Mouse (Mus musculus) midbrain, embryonic 13.5 days (tissue): ENCODE measurements around the gene Vmn1r85. TPM values are rescaled to one million over a fixed set of nuclear protein-coding genes. Genes with fewer than 3 reads are reported as not detected.
A peak's percentile ranks its signal among the peaks of the same experiment; 100 is the strongest.

Experiments
- ATAC-seq: fragments of 200-750 bp; cut with Nextera tagmentation; 2 replicates; pipeline ENCODE4 v1.8.0; 2017; ENCODE audit warnings: mild to moderate bottlenecking, moderate TSS enrichment, moderate library complexity
- H3K27ac ChIP-seq: fragments of 300-500 bp; sonication (generic); 2 replicates; pipeline ENCODE4 v1.5.1; 2015; ENCODE audit warnings: inconsistent platforms, mild to moderate bottlenecking, moderate library complexity
- H3K27me3 ChIP-seq: fragments of 300-500 bp; sonication (generic); 2 replicates; pipeline ENCODE4 v1.6.1; 2015; ENCODE audit warnings: mild to moderate bottlenecking, inconsistent platforms
- H3K36me3 ChIP-seq: fragments of 300-500 bp; sonication (generic); 2 replicates; pipeline ENCODE4 v1.6.1; 2015; ENCODE audit warnings: mild to moderate bottlenecking, inconsistent platforms
- H3K4me1 ChIP-seq: fragments of 300-500 bp; sonication (generic); replicated peaks from 2 replicates; pipeline ENCODE4 v1.6.1; 2015; ENCODE audit warnings: inconsistent platforms
- H3K4me2 ChIP-seq: fragments of 300-500 bp; sonication (generic); replicated peaks from 2 replicates; pipeline ENCODE4 v1.6.1; 2015; ENCODE audit warnings: moderate library complexity, mild to moderate bottlenecking, inconsistent platforms
- H3K4me3 ChIP-seq: fragments of 300-500 bp; sonication (generic); replicated peaks from 2 replicates; pipeline ENCODE4 v1.5.1; 2015; ENCODE audit warnings: mild to moderate bottlenecking, inconsistent platforms
- H3K9ac ChIP-seq: fragments of 300-500 bp; sonication (generic); replicated peaks from 2 replicates; pipeline ENCODE4 v1.6.1; 2015; ENCODE audit warnings: mild to moderate bottlenecking, inconsistent platforms
- H3K9me3 ChIP-seq: fragments of 300-500 bp; sonication (generic); 2 replicates; pipeline ENCODE4 v1.6.1; 2016; ENCODE audit warnings: mild to moderate bottlenecking, inconsistent platforms
- WGBS: fragments of 180-500 bp; shearing (Covaris S2); methylation state at CpG from one replicate; pipeline ENCODE4 v1.1.7; 2015; 5-methylcytosine and 5-hydroxymethylcytosine counted together
- polyA plus RNA-seq: library from polyadenylated mRNA; unstranded; fragments of >200 nt; fragmentation: Nextera tagmentation; extraction: Ambion mirVana; gene quantifications from 2 replicates; pipeline ENCODE4 v1.2.1, GENCODE M21; 2015

Gene Vmn1r85
- polyA plus RNA-seq, 1 experiment from 2014 or later, result 0.04 TPM

- 49% methylated on average over 4 of the region's 4 CpGs for WGBS
- Histone ChIP-seq H3K9me3 (no peaks in the 10 kb centered on the region), H3K4me3 (peak overlapping the region; percentile 71), H3K4me2 (peak overlapping the region; percentile 81), H3K36me3 (peaks cover 29% of the 10 kb centered on the region), H3K27ac (0 out of 2 replicates have a peak overlapping the region, but pooled peaks have one; percentile 16), H3K27me3 (peaks cover 12% of the 10 kb centered on the region), H3K4me1 (peaks cover 50% of the 10 kb centered on the region), H3K9ac (peak overlapping the region; percentile 95)
- no peak for ATAC-seq
Observed at GRCm38 (mm10) chr7:13036806-13037205, 58.2 kb downstream of the Vmn1r85 start.

DNA sequence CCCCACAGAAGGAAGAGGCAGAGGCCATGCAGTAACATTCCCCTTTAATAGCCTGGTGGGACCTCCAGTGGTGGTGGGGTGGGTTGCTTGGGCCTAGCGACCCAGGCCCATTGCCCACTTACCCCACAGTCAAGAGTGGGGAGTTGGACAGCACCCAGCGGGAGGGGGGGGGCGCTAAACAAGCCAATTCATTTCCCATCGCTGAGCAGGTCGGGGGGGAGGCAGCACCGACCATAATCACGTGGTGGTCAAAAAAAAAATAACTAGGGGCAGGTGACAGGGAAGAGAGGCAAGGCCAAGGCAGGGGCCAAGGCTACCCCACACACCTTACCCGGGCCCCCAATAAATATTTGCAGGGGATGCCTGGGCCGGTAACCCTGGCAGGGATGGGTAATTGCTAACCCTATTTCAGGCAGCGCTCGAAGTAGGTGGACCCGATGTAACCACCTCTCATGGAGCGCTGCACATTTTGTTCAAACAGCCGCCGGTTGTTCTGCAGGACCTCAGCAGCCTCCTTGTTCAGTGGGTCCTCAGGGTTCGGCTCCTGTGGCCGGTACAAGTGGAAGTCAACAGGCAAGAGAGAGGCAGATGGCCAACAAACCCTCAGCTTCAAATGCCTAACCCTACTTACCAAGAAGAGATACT, 59.6 kb downstream of the Vmn1r85 start:
- H3K27me3 ChIP-seq, result no peaks in the 10 kb centered on the region
- H3K9ac ChIP-seq, result no peak overlapping the region
- H3K27ac ChIP-seq, result peak overlapping the region; percentile 94
- peak overlapping the region; percentile 61; the same call in 1 of the 2 replicates for H3K4me3 ChIP-seq
- peak overlapping the region; percentile 91 for H3K4me2 ChIP-seq
- 86% methylated on average over 17 of the region's 17 CpGs for WGBS
- peaks cover 44% of the 10 kb centered on the region for H3K36me3 ChIP-seq
- ATAC-seq, result no peak
- peaks cover 50% of the 10 kb centered on the region for H3K4me1 ChIP-seq
- no peaks in the 10 kb centered on the region for H3K9me3 ChIP-seq

- Histone ChIP-seq H3K9me3 (no peaks in the 10 kb centered on the region), H3K9ac (peak within 1 kb of the TSS; percentile 83), H3K4me3 (peak within 1 kb of the TSS; percentile 61), H3K27me3 (no peaks in the 10 kb centered on the region), H3K4me2 (peak within 1 kb of the TSS; percentile 91), H3K4me1 (peaks cover 49% of the 10 kb centered on the region), H3K36me3 (peaks cover 54% of the 10 kb centered on the region), H3K27ac (peak within 1 kb of the TSS; percentile 94)
- under 1% methylated on average over 45 of the region's 45 CpGs for WGBS
- peak; percentile 83 for ATAC-seq
Observed at GRCm38 (mm10) chr7:13034148-13034977, 60.6 kb downstream of the Vmn1r85 start, which contains the start of gene Chmp2a. Chmp2a (minus strand) TSS chr7:13034807.

GRCm38 (mm10) chr7:13033451-13034147, 61.4 kb downstream of the Vmn1r85 start:
- WGBS, result 51% methylated on average over 13 of the region's 13 CpGs
- Histone ChIP-seq H3K9me3 (no peaks in the 10 kb centered on the region), H3K4me2 (peak overlapping the region; percentile 91), H3K4me3 (peak overlapping the region; percentile 61), H3K36me3 (peaks cover 62% of the 10 kb centered on the region), H3K27ac (peak overlapping the region; percentile 94), H3K4me1 (peaks cover 41% of the 10 kb centered on the region), H3K9ac (peak overlapping the region; percentile 83), H3K27me3 (no peaks in the 10 kb centered on the region)
- ATAC-seq, result no peak

Other genes starting within 250 kb of the Vmn1r85 start
- gene Zfp128, start 214.0 kb downstream of the Vmn1r85 start, polyA plus RNA-seq, result 7.4 and 7.6 TPM in 2 replicates
- 10.4 and 10.5 TPM in 2 replicates for gene Zscan22, start 197.4 kb downstream of the Vmn1r85 start, polyA plus RNA-seq
- gene Rps5, start 172.9 kb downstream of the Vmn1r85 start, polyA plus RNA-seq, result 680 and 686 TPM in 2 replicates
- gene Rnf225, start 167.8 kb downstream of the Vmn1r85 start, polyA plus RNA-seq, result 0.69 and 1.1 TPM in 2 replicates
- 13.7 and 15.4 TPM in 2 replicates for gene Zfp324, start 129.3 kb downstream of the Vmn1r85 start, polyA plus RNA-seq
- 14.3 and 16.2 TPM in 2 replicates for gene Zfp446, start 117.3 kb downstream of the Vmn1r85 start, polyA plus RNA-seq
- gene Slc27a5, start 97.0 kb downstream of the Vmn1r85 start, polyA plus RNA-seq, result 0.11 and 0.23 TPM in 2 replicates
- gene Trim28, start 96.1 kb downstream of the Vmn1r85 start, polyA plus RNA-seq, result 240 and 273 TPM in 2 replicates
- gene Zbtb45, start 85.1 kb downstream of the Vmn1r85 start, polyA plus RNA-seq, result 37.3 and 41.2 TPM in 2 replicates
- gene Chmp2a, start 60.4 kb downstream of the Vmn1r85 start, polyA plus RNA-seq, result 181 and 186 TPM in 2 replicates
- 63.1 and 91.6 TPM in 2 replicates for gene Ube2m, start 56.9 kb downstream of the Vmn1r85 start, polyA plus RNA-seq
- 6.8 and 7.1 TPM in 2 replicates for gene Mzf1, start 40.4 kb downstream of the Vmn1r85 start, polyA plus RNA-seq
- gene Vmn1r86, start 24.7 kb upstream of the Vmn1r85 start, polyA plus RNA-seq, result not detected in 2 replicates
- not detected in 2 replicates for gene Vmn1r87, start 45.0 kb upstream of the Vmn1r85 start, polyA plus RNA-seq
- not detected in 2 replicates for gene Vmn1r88, start 64.4 kb upstream of the Vmn1r85 start, polyA plus RNA-seq
- gene Vmn1r89, start 117.8 kb upstream of the Vmn1r85 start, polyA plus RNA-seq, result not detected in 2 replicates
- gene Lig1, start 182.1 kb upstream of the Vmn1r85 start, polyA plus RNA-seq, result 52.5 and 57.2 TPM in 2 replicates
- gene Zswim9, start 183.5 kb upstream of the Vmn1r85 start, polyA plus RNA-seq, result 16.0 and 16.6 TPM in 2 replicates
- 0.66 and 0.77 TPM in 2 replicates for gene Pla2g4c, start 229.5 kb upstream of the Vmn1r85 start, polyA plus RNA-seq